Comparison of ENCODE assay signal across 8 mouse cellular contexts in genomic region chr1:24107971-24108773, GRCm38 (mm10). TPM values are rescaled to one million over a fixed set of nuclear protein-coding genes. Genes with fewer than 3 reads are reported as not detected.
DNase-seq lines count a peak whose midpoint lies in the region; ATAC-seq lines count a peak whose summit lies in the region.

No protein-coding gene starts in this region.

- H3K9ac ChIP-seq in heart, embryonic 12.5 days = no peak overlapping the region; the same call in 1 of the 2 replicates
- H3K9ac ChIP-seq in midbrain, embryonic 11.5 days (ENCODE audit: low read length) = no peak overlapping the region

- DNase-seq in heart, postnatal 4 days = no peak
- DNase-seq in Muller cell, postnatal 12 days (ENCODE audit: inconsistent ontology term) = peak; percentile 54
- DNase-seq in kidney, adult 9 months = peak; percentile 64
- peak; percentile 80 for DNase-seq in midbrain, embryonic 11.5 days (ENCODE audit: low spot score, missing footprints)
- no peak for DNase-seq in layer of hippocampus, adult 11-12 months (ENCODE audit: low spot score)
- DNase-seq in adrenal gland, adult 8-10 months = no peak

- no peaks in the 10 kb centered on the region for H3K36me3 ChIP-seq in heart, embryonic 12.5 days
- no peaks in the 10 kb centered on the region for H3K36me3 ChIP-seq in midbrain, embryonic 11.5 days (ENCODE audit: control insufficient read depth, insufficient read depth, low read length)

- no peak for ATAC-seq in heart, embryonic 12.5 days (ENCODE audit: insufficient number of reproducible peaks, low FRiP score)
- no peak for ATAC-seq in midbrain, embryonic 11.5 days (ENCODE audit: low FRiP score)
- no peak for ATAC-seq in CD4-positive, CD25-positive, alpha-beta regulatory T cell, adult 4 months

- peaks cover 9% of the 10 kb centered on the region for H3K4me1 ChIP-seq in heart, embryonic 12.5 days (replicated peaks)
- H3K4me1 ChIP-seq in midbrain, embryonic 11.5 days (ENCODE audit: control insufficient read depth, insufficient read depth, low read length) = no peaks in the 10 kb centered on the region

- 30% methylated on average over 10 of the region's 10 CpGs for WGBS in heart, embryonic 12.5 days
- WGBS in midbrain, embryonic 11.5 days = 70% methylated on average over 10 of the region's 10 CpGs

- no peaks in the 10 kb centered on the region for H3K9me3 ChIP-seq in heart, embryonic 12.5 days (replicated peaks)
- no peaks in the 10 kb centered on the region for H3K9me3 ChIP-seq in midbrain, embryonic 11.5 days (ENCODE audit: control insufficient read depth, low read length)

- H3K27ac ChIP-seq in heart, embryonic 12.5 days (ENCODE audit: poor library complexity, severe bottlenecking) = no peak overlapping the region
- no peak overlapping the region for H3K27ac ChIP-seq in midbrain, embryonic 11.5 days (ENCODE audit: low read depth, low read length)

- H3K27me3 ChIP-seq in heart, embryonic 12.5 days (replicated peaks) = no peaks in the 10 kb centered on the region
- no peaks in the 10 kb centered on the region for H3K27me3 ChIP-seq in midbrain, embryonic 11.5 days (ENCODE audit: control insufficient read depth, insufficient read depth, low read length)

- H3K4me3 ChIP-seq in heart, embryonic 12.5 days = peak overlapping the region; percentile 31; the same call in 1 of the 2 replicates
- no peak overlapping the region for H3K4me3 ChIP-seq in midbrain, embryonic 11.5 days (ENCODE audit: low read depth, low read length)

- H3K4me2 ChIP-seq in heart, embryonic 12.5 days = peak overlapping the region; percentile 62
- no peak overlapping the region for H3K4me2 ChIP-seq in midbrain, embryonic 11.5 days

RNA-seq across cellular contexts. Expression of gene Fam135a, which starts 8.0 kb away (rescaled TPM):
- 35.1 and 39.1 TPM in 2 replicates for polyA plus RNA-seq in heart, embryonic 12.5 days (2016; fragmentation: Nextera tagmentation; extraction: Ambion mirVana)
- total RNA-seq in heart, postnatal 4 days (2021) = 10 to 100 TPM; 42.5 to 43.1 TPM
- 32.8 and 39.2 TPM in 2 replicates for polyA plus RNA-seq in midbrain, embryonic 11.5 days (2014; fragmentation: Nextera tagmentation; extraction: Ambion mirVana)
- total RNA-seq in adrenal gland, adult 8-10 months (2022) = 10 to 100 TPM; 17.6 to 32.0 (median 22.6) TPM
- under 1 TPM in 1 of 2 experiments, not detected in 1; 0.28 TPM for polyA plus RNA-seq in CD4-positive, CD25-positive, alpha-beta regulatory T cell, adult 4 months (2017; shearing (Covaris generic))

Comparison
In these comparisons a context has a peak if more than half of its experiments do, and no peak if none do; other contexts are left out.
1. DNase-seq: peak in Muller cell, postnatal 12 days (single experiment), kidney, adult 9 months (single experiment) and midbrain, embryonic 11.5 days (single experiment); none in heart, postnatal 4 days (single experiment), layer of hippocampus, adult 11-12 months (single experiment) and adrenal gland, adult 8-10 months (single experiment).
2. RNA of gene Fam135a, which starts 8.0 kb away (polyA plus RNA-seq): 35.1 to 39.1 TPM in heart, embryonic 12.5 days and 32.8 to 39.2 TPM in midbrain, embryonic 11.5 days; 0.28 TPM in CD4-positive, CD25-positive, alpha-beta regulatory T cell, adult 4 months; every median in the first group is over 10 times any median in the second.